Mouse (Mus musculus) CD4-positive, CD25-positive, alpha-beta regulatory T cell, adult 9 weeks (primary cell): Measurements from ENCODE around the gene Avpr1a. TPM values are rescaled to one million over a fixed set of nuclear protein-coding genes. Genes with fewer than 3 reads are reported as not detected.

Experiments used
- polyA plus RNA-seq: library from polyadenylated mRNA; unstranded; fragments of 100-300 nt; shearing (Covaris generic); gene quantifications from one replicate; pipeline ENCODE4 v1.2.1, GENCODE M21; 2017

Avpr1a gene
- 0.14 TPM for polyA plus RNA-seq

DNA sequence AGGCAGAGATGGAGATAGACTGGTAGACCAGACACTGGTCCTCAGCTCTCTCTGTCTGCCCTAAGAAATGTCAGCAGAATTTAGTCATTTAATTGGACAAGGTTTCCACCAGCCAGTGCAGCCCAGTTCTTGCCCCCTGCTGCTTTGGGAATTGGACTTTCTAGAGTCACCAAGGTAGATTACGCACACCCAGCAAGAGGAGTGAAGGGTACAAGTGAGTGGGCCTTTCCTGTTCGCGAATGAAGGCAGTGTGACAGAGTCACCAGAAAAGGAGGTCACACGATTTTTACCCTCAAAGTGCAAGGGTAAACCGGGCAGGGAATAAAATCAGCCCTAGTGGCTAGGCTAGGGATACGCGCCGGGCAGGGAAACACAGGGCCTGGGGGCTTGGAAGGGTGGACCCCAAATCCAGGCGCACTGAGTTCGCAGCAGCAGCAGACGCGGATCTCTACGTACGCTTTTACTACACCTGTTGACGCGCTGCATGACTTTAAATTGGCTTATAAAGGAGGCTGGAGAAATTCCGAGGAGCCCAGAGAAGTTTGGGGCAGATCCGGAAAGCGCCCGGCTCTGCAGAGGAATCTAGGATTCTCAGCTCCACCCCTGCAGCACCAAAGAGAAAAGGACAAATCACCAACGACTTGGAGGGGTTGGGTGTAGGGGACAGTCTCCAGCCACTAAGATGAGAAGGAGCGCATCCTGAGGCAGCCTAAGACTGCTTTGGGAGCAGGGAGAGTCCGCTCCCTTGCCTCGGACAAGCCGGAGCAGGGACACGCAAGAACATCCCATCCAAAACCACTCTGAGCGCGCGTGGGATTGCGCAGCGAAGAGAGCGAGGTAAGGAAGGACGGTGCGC lies at the start of gene Avpr1a:
Avpr1a (plus strand) TSS at position 639 of the 856 bp plus-strand sequence.

Other genes starting within 250 kb of the Avpr1a start
- 9.0 TPM for gene Ppm1h, start 230.3 kb downstream of the Avpr1a start, polyA plus RNA-seq